Mouse (Mus musculus): ENCODE results near the gene Ifi211.
"Not testable (repeated sequence)": the region's sequence is repeated elsewhere in the genome, so short reads cannot be mapped to it uniquely, and the experiment has no call there.

Ifi211 gene

DNA sequence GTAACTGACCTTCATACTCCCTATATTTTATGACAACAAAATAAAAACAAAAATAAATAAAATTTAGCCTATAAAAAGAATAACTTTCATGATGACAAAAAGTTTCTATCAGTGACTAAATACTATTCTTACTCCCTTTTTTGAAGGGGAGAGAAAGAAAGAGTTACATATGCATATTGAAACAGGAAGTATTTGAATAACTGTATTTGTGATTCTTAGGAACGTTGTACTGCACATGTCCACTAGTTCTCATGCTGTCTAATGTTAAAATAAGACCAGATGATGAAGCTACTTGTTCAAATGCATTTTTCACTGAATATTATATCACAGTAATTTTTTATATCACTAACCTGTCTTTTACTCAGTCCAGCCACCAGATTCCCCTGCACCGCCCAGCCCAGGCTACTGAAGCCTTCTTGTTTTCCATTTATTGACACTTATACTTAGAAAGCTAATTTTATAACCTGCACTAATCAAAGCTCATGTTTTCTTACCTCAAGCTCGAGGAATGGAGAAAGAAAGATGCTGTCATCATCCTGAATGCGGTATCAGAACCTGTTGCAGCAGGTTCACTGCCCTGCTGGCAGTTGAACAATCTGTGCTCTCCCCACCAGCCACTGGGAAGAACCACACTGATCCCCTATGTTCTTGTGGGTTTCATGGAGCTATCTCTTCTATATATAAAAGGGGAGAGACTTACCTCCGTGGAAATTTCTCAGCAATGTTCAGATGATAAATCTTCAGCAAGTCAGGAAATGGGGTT lies 33.4 kb downstream of the Ifi211 start:
- not testable (repeated sequence) for DNase-seq (ENCODE audit: low spot score)

GRCm38 (mm10) chr1:173878264-173878663 lies 34.6 kb downstream of the Ifi211 start:
- not testable (repeated sequence) for DNase-seq (ENCODE audit: low spot score)

DNA sequence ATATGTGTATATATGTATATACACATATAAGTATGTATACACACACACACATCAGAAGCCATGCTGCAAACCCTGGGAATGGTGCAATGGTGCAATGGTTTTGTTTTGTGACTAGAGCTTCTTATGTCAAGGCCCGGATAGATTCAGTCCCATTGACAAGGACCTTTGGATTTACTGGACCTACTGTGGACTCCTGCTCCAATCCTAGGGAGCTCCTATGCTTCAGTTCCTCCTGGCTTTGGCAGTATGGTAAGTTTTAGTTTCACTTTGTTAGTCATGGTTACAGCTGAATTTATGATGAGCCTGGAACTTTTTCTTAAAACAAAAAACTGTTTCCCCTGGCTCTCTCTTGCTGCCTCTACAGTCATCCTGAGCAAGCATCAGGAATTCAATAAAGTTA lies 35.7 kb downstream of the Ifi211 start:
- not testable (repeated sequence) for DNase-seq (ENCODE audit: low spot score)

DNA sequence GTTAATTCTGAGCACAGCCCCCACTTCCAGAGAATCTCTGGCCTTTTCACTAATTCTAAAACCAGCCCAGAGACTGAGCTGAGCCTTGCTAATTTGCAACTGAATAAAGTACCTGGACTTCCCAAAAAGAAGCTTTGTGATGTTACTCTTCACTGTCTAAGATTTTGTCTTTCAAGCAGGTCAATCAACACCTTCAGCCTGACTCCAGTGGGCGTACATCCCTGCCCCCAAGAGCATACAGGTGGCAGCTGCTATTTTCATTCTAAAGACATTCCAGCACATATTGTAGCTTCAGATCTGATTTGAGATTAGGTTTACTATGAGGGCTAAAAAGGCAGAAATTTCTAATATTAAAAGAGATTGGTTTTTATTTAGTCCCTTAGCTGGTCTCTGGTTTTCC lies 44.3 kb downstream of the Ifi211 start:
- not testable (repeated sequence) for DNase-seq (ENCODE audit: low spot score)

DNA sequence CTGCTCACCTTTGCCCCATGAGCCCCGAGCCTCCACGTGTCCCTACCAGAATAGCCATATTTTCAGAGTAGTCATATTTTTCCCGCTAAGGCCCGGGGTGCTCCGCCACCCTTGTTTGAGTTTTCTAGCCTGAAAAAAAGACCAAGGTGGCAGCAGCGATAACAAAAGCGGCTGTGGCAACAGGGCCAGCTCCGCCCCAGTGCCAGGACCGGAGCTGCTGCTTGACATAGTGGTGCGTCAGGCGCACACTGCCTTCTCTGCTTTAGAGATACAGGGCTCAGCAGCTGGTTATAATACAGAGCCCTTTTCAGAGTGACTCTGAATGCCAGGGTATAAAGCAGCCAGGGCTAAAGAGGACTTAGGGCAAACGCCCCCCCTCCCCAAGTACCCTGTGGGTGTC lies 46.3 kb downstream of the Ifi211 start:
- no peak for DNase-seq (ENCODE audit: low spot score)

DNA sequence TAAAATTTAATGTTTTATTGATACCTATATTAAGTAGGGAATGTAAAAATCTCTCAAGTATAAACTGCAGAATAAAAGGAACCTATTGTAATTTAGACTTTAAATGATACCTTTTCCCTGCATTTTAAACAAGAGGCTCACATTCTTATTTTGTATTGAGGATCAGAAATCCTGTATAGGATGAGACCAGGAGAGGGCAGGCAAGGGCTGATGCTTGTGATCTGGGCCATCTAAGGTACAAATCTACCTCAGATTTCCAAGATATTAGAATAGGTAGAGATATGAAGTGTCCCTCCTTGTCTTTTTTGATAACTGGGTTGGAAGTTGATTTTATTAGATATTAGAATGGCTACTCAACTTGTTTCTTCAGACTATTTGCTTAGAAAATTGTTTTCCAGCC lies 59.1 kb downstream of the Ifi211 start:
- not testable (repeated sequence) for DNase-seq (ENCODE audit: low spot score)

- DNase-seq (ENCODE audit: low spot score) = not testable (repeated sequence)
These were observed 60.0 kb downstream of the Ifi211 start for GRCm38 (mm10) chr1:173852853-173853252.
